Mouse (Mus musculus): ENCODE data around the gene Hist1h2bf.

Hist1h2bf gene

GRCm38 (mm10) chr13:23591206-23591605 lies 17.2 kb upstream of the Hist1h2bf start:
- no peak for DNase-seq (ENCODE audit: extremely low read depth, insufficient read length, low spot score)

- peak; percentile 45 for DNase-seq (ENCODE audit: extremely low read depth, insufficient read length, low spot score)
These were observed 12.9 kb upstream of the Hist1h2bf start for GRCm38 (mm10) chr13:23586940-23587225.

GRCm38 (mm10) chr13:23586099-23586939 lies 12.3 kb upstream of the Hist1h2bf start:
- DNase-seq (ENCODE audit: extremely low read depth, insufficient read length, low spot score): no peak

- peak; percentile 90 for DNase-seq (ENCODE audit: extremely low read depth, insufficient read length, low spot score)
These were observed 11.6 kb upstream of the Hist1h2bf start for GRCm38 (mm10) chr13:23585442-23586098.

GRCm38 (mm10) chr13:23585029-23585441 lies 11.0 kb upstream of the Hist1h2bf start:
- DNase-seq (ENCODE audit: extremely low read depth, insufficient read length, low spot score): peak; percentile 68

- DNase-seq (ENCODE audit: extremely low read depth, insufficient read length, low spot score): peak; percentile 35
These were observed 10.3 kb upstream of the Hist1h2bf start for GRCm38 (mm10) chr13:23584331-23584730.

GRCm38 (mm10) chr13:23583387-23584068 lies 9.5 kb upstream of the Hist1h2bf start:
- peak; percentile 41 for DNase-seq (ENCODE audit: extremely low read depth, insufficient read length, low spot score)

GRCm38 (mm10) chr13:23582219-23583056 lies 8.4 kb upstream of the Hist1h2bf start:
- peak; percentile 58 for DNase-seq (ENCODE audit: extremely low read depth, insufficient read length, low spot score)

GRCm38 (mm10) chr13:23581408-23582218 lies 7.6 kb upstream of the Hist1h2bf start, which contains the start of gene Hist1h4d:
Hist1h4d (plus strand) TSS chr13:23581598.
- DNase-seq (ENCODE audit: extremely low read depth, insufficient read length, low spot score): peak; percentile 98

- peak; percentile 18 for DNase-seq (ENCODE audit: extremely low read depth, insufficient read length, low spot score)
These were observed 3.8 kb upstream of the Hist1h2bf start for GRCm38 (mm10) chr13:23577835-23578234.

- DNase-seq (ENCODE audit: extremely low read depth, insufficient read length, low spot score): peak; percentile 48
These were observed 3.1 kb upstream of the Hist1h2bf start for GRCm38 (mm10) chr13:23576906-23577639.

GRCm38 (mm10) chr13:23576351-23576881 lies 2.4 kb upstream of the Hist1h2bf start:
- peak; percentile 53 for DNase-seq (ENCODE audit: extremely low read depth, insufficient read length, low spot score)

- DNase-seq (ENCODE audit: extremely low read depth, insufficient read length, low spot score): peak; percentile 78
These were observed 1.9 kb upstream of the Hist1h2bf start for GRCm38 (mm10) chr13:23575864-23576313.

GRCm38 (mm10) chr13:23575271-23575851 lies 1.4 kb upstream of the Hist1h2bf start, which contains the start of gene Hist1h3d:
Hist1h3d (plus strand) TSS chr13:23575763.
- peak; percentile 88 for DNase-seq (ENCODE audit: extremely low read depth, insufficient read length, low spot score)

GRCm38 (mm10) chr13:23574546-23575170 lies 662 bp upstream of the Hist1h2bf start:
- peak; percentile 75 for DNase-seq (ENCODE audit: extremely low read depth, insufficient read length, low spot score)

- peak; percentile 61 for DNase-seq (ENCODE audit: extremely low read depth, insufficient read length, low spot score)
These were observed 730 bp downstream of the Hist1h2bf start for GRCm38 (mm10) chr13:23573034-23573897.

Data from 3134 (cell line).